Mouse (Mus musculus): ENCODE data around the gene 1700037C18Rik.

GRCm38 (mm10) chr16:3852586-3852985 lies 55.9 kb downstream of the 1700037C18Rik start:
- TF ChIP-seq CTCF (IDR thresholded peaks at IDR 0.05; ENCODE audit: low read depth) (no peak), EP300 (IDR thresholded peaks at IDR 0.05; ENCODE audit: low read depth) (no peak)

All from liver, embryonic 14.5 days (tissue).